Mouse (Mus musculus) small intestine, adult 2 months (tissue): ENCODE data around the gene Sycp1. TPM values are rescaled to one million over a fixed set of nuclear protein-coding genes. Genes with fewer than 3 reads are reported as not detected.
A peak's percentile ranks its signal among the peaks of the same experiment; 100 is the strongest.

Source experiments
- H3K27ac ChIP-seq: fragments of 200-500 bp; 2 replicates; pipeline ENCODE4 v1.5.1; 2012; ENCODE audit warnings: low read depth, low read length, control low read depth, inconsistent platforms; ENCODE audit not compliant: insufficient read depth
- H3K27me3 ChIP-seq: fragments of 200-500 bp; 2 replicates; pipeline ENCODE4 v1.6.1; 2012; ENCODE audit warnings: mild to moderate bottlenecking, moderate library complexity, low read length, inconsistent platforms; ENCODE audit not compliant: control insufficient read depth, insufficient read depth
- H3K36me3 ChIP-seq: fragments of 200-500 bp; 2 replicates; pipeline ENCODE4 v1.6.1; 2012; ENCODE audit warnings: mild to moderate bottlenecking, low read length, control low read depth, inconsistent platforms; ENCODE audit not compliant: control insufficient read depth, insufficient read depth
- H3K4me1 ChIP-seq: fragments of 200-500 bp; 2 replicates; pipeline ENCODE4 v1.6.1; 2012; ENCODE audit warnings: low read length, inconsistent platforms, mixed read lengths; ENCODE audit not compliant: control insufficient read depth, insufficient read depth, insufficient read length
- H3K4me3 ChIP-seq: fragments of 200-500 bp; 2 replicates; pipeline ENCODE4 v1.5.1; 2012; ENCODE audit warnings: low read depth, mild to moderate bottlenecking, control low read depth, inconsistent platforms, low read length, moderate library complexity
- CTCF ChIP-seq: fragments of 200-500 bp; IDR thresholded peaks from 2 replicates; pipeline ENCODE4 v1.5.1; 2012; ENCODE audit warnings: low read depth, mild to moderate bottlenecking, control low read depth, inconsistent platforms, low read length, moderate library complexity, mixed read lengths; ENCODE audit not compliant: insufficient replicate concordance, insufficient read length; ENCODE audit errors: extremely low read depth
- POLR2A ChIP-seq: fragments of 200-500 bp; IDR thresholded peaks from 2 replicates; pipeline ENCODE4 v1.6.1; 2012; ENCODE audit warnings: low read depth, mild to moderate bottlenecking, control low read depth, inconsistent platforms, low read length, moderate library complexity
- WGBS: fragments of 180-500 bp; shearing (Covaris S2); methylation state at CpG from one replicate; pipeline ENCODE4 v1.1.7; 2018; 5-methylcytosine and 5-hydroxymethylcytosine counted together
- polyA plus RNA-seq: library from polyadenylated mRNA; depleted of rRNA; stranded (reverse); fragments of >200 nt; gene quantifications from 2 replicates; pipeline ENCODE4 v1.2.3, GENCODE M21; 2012; rRNA removed

The Sycp1 gene
- polyA plus RNA-seq, 1 experiment, result not detected

DNA sequence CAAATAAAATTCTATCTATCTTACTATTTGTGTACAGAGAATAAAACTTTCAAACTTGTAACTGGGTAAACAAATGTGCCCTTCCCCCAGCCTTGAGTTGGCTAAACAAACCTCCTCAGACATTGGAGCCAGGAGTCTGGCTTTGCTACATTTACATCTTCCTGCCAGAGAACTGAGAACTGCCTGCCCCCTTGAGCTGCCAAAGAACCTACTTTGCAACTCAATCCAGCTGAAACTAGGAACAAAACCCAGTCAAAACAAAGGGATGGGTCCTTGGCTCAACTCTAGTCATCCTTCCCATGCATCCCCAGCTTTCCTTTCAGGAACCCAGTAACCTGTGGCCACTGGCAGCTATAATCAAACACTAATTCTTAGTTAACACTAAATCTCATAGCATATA, 87.2 kb downstream of the Sycp1 start:
- H3K4me1 ChIP-seq, result no peaks in the 10 kb centered on the region
- TF ChIP-seq POLR2A (no peak), CTCF (no peak)
- no peak overlapping the region for H3K27ac ChIP-seq
- H3K36me3 ChIP-seq, result no peaks in the 10 kb centered on the region
- no peak overlapping the region for H3K4me3 ChIP-seq
- H3K27me3 ChIP-seq, result no peaks in the 10 kb centered on the region

DNA sequence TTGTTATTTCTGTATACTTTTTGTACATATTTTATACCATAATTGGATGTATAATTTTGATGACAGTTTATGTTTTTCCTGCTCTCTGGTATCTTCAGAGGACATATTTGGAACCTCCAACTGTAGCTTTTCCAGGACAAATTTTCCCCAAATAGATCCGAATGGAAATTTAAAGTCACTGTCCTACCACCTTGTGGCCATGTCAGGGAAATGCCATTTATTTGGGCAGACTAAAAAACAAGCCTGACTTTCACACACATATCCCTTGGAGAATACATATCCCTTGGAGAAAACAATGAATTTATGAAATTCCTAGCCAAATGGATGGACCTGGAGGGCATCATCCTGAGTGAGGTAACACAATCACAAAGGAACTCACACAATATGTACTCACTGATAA, 93.5 kb downstream of the Sycp1 start:
- Histone ChIP-seq H3K4me3 (no peak overlapping the region), H3K27ac (no peak overlapping the region), H3K27me3 (no peaks in the 10 kb centered on the region), H3K36me3 (no peaks in the 10 kb centered on the region), H3K4me1 (no peaks in the 10 kb centered on the region)
- 32% methylated on average over 1 of the region's 1 CpGs for WGBS
- TF ChIP-seq CTCF (no peak), POLR2A (no peak)

- H3K27ac ChIP-seq, result no peak overlapping the region
- no peaks in the 10 kb centered on the region for H3K36me3 ChIP-seq
- 0 out of 2 replicates have a peak, but pooled peaks have one; percentile 32 for TF ChIP-seq CTCF
- no peak for TF ChIP-seq POLR2A
- H3K27me3 ChIP-seq, result no peaks in the 10 kb centered on the region
- no peaks in the 10 kb centered on the region for H3K4me1 ChIP-seq
- 7% methylated on average over 3 of the region's 3 CpGs for WGBS
- no peak overlapping the region for H3K4me3 ChIP-seq
These were observed 132.0 kb downstream of the Sycp1 start for GRCm38 (mm10) chr3:102803937-102804336.

DNA sequence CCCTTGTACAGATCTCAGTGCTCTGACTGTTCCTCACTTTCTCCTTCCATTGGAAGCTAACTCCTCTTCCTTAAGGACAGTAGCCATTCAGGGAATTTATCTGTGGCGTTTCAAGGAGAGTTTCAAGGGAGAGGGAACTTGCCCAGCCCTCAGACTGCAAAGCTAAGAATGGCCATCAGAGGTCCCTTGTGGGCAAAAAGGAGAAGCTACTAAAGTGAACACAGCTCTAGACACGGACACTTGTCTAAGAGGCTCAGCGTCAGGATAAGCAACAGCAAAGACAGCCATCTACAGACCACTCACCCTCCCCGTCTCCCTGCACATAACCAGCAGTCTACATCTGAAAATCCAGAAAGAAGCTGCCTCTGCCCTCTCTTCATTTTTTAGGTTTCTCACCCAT, 148.5 kb downstream of the Sycp1 start:
- H3K4me1 ChIP-seq, result no peaks in the 10 kb centered on the region
- H3K27ac ChIP-seq, result no peak overlapping the region
- 36% methylated on average over 4 of the region's 4 CpGs for WGBS
- H3K36me3 ChIP-seq, result no peaks in the 10 kb centered on the region
- H3K27me3 ChIP-seq, result no peaks in the 10 kb centered on the region
- H3K4me3 ChIP-seq, result no peak overlapping the region
- TF ChIP-seq POLR2A, result no peak
- no peak for TF ChIP-seq CTCF

- no peaks in the 10 kb centered on the region for H3K36me3 ChIP-seq
- no peak within 1 kb of the TSS for H3K27ac ChIP-seq
- 55% methylated on average over 2 of the region's 2 CpGs for WGBS
- H3K4me1 ChIP-seq, result no peaks in the 10 kb centered on the region
- H3K27me3 ChIP-seq, result no peaks in the 10 kb centered on the region
- TF ChIP-seq POLR2A (no peak), CTCF (no peak)
- no peak within 1 kb of the TSS for H3K4me3 ChIP-seq
These were observed 153.3 kb downstream of the Sycp1 start, which contains the start of gene Tshb for GRCm38 (mm10) chr3:102782618-102783017. Gene Tshb, minus strand, starts transcription at chr3:102782718.

DNA sequence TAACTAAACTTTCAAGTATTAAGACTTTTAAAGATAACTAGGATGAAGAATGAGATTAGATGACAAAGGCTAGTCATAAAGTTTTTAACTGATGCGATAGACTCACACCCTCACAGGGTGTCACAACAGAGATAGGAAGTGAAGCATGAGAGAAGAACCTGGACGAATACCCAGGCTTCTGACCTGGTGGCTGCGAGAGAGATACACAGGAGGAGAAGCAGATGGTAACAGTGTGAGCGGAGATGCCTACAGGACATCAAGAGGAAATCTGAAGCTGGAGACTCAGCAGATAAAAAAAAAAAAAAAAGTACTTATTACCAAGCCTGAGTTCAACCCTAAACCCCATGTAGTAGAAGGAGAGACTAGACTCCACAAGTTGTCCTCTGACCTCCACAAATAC, 162.9 kb downstream of the Sycp1 start:
- H3K36me3 ChIP-seq, result no peaks in the 10 kb centered on the region
- H3K27me3 ChIP-seq, result no peaks in the 10 kb centered on the region
- no peaks in the 10 kb centered on the region for H3K4me1 ChIP-seq
- TF ChIP-seq POLR2A, result no peak
- no peak for TF ChIP-seq CTCF
- 60% methylated on average over 4 of the region's 4 CpGs for WGBS
- H3K4me3 ChIP-seq, result no peak overlapping the region
- H3K27ac ChIP-seq, result no peak overlapping the region

Other genes with a start within 250 kb of the Sycp1 start
- gene Tspan2, start 201.6 kb downstream of the Sycp1 start, polyA plus RNA-seq, result 0.65 and 0.86 TPM in 2 replicates
- gene Tshb, start 153.4 kb downstream of the Sycp1 start, polyA plus RNA-seq, result not detected in 2 replicates
- gene Nr1h5, start 28.0 kb upstream of the Sycp1 start, polyA plus RNA-seq, result not detected in 2 replicates
- gene Sike1, start 59.6 kb upstream of the Sycp1 start, polyA plus RNA-seq, result 5.1 and 10.8 TPM in 2 replicates
- 4.1 and 9.2 TPM in 2 replicates for gene Csde1, start 84.3 kb upstream of the Sycp1 start, polyA plus RNA-seq
- gene Nras, start 122.2 kb upstream of the Sycp1 start, polyA plus RNA-seq, result 5.2 and 8.6 TPM in 2 replicates
- gene Ampd1, start 137.9 kb upstream of the Sycp1 start, polyA plus RNA-seq, result not detected in 2 replicates
- gene Dennd2c, start 166.5 kb upstream of the Sycp1 start, polyA plus RNA-seq, result 0.08 and 0.15 TPM in 2 replicates
- 7.1 and 10.2 TPM in 2 replicates for gene Bcas2, start 235.6 kb upstream of the Sycp1 start, polyA plus RNA-seq